Mouse (Mus musculus) forebrain, embryonic 15.5 days (tissue): Measurements from ENCODE around the gene Lrig1. TPM values are rescaled to one million over a fixed set of nuclear protein-coding genes. Genes with fewer than 3 reads are reported as not detected.

ENCODE experiments used
- ATAC-seq: fragments of 200-750 bp; cut with Nextera tagmentation; replicated peaks from 2 replicates; pipeline ENCODE4 v1.8.0; 2017; ENCODE audit warnings: mild to moderate bottlenecking, moderate TSS enrichment, moderate library complexity
- H3K27ac ChIP-seq: fragments of 300-500 bp; sonication (generic); replicated peaks from 2 replicates; pipeline ENCODE4 v1.5.1; 2015; ENCODE audit warnings: mild to moderate bottlenecking, inconsistent platforms
- H3K27me3 ChIP-seq: fragments of 300-500 bp; sonication (generic); 2 replicates; pipeline ENCODE4 v1.6.1; 2015; ENCODE audit warnings: inconsistent platforms
- H3K36me3 ChIP-seq: fragments of 300-500 bp; sonication (generic); 2 replicates; pipeline ENCODE4 v1.6.1; 2015; ENCODE audit warnings: mild to moderate bottlenecking, inconsistent platforms
- H3K4me1 ChIP-seq: fragments of 300-500 bp; sonication (generic); 2 replicates; pipeline ENCODE4 v1.6.1; 2015; ENCODE audit warnings: inconsistent platforms
- H3K4me2 ChIP-seq: fragments of 300-500 bp; sonication (generic); replicated peaks from 2 replicates; pipeline ENCODE4 v1.6.1; 2015; ENCODE audit warnings: mild to moderate bottlenecking, inconsistent platforms
- H3K4me3 ChIP-seq: fragments of 300-500 bp; sonication (generic); 2 replicates; pipeline ENCODE4 v1.5.1; 2015; ENCODE audit warnings: mild to moderate bottlenecking, inconsistent platforms
- H3K9ac ChIP-seq: fragments of 300-500 bp; sonication (generic); replicated peaks from 2 replicates; pipeline ENCODE4 v1.6.1; 2015; ENCODE audit warnings: mild to moderate bottlenecking, inconsistent platforms
- H3K9me3 ChIP-seq: fragments of 300-500 bp; sonication (generic); 2 replicates; pipeline ENCODE4 v1.6.1; 2016; ENCODE audit warnings: inconsistent platforms
- WGBS: fragments of 180-500 bp; shearing (Covaris S2); methylation state at CpG from one replicate; pipeline ENCODE4 v1.1.7; 2015; ENCODE audit warnings: mixed read lengths; 5-methylcytosine and 5-hydroxymethylcytosine counted together
- polyA plus RNA-seq: library from polyadenylated mRNA; unstranded; fragments of >200 nt; fragmentation: Nextera tagmentation; extraction: Ambion mirVana; gene quantifications from 2 replicates; pipeline ENCODE4 v1.2.1, GENCODE M21; 2015

Lrig1 gene
- polyA plus RNA-seq, 1 experiment from 2014 or later = 9.8 TPM

GRCm38 (mm10) chr6:94620801-94621301 is 79.1 kb downstream of the Lrig1 start:
- H3K4me1 ChIP-seq = 0 out of 2 replicates have a peak, but pooled peaks cover 5% of the 10 kb centered on the region
- H3K27ac ChIP-seq = no peak overlapping the region
- no peaks in the 10 kb centered on the region for H3K27me3 ChIP-seq
- no peak overlapping the region for H3K4me2 ChIP-seq
- no peak overlapping the region for H3K9ac ChIP-seq
- H3K9me3 ChIP-seq = no peaks in the 10 kb centered on the region
- WGBS = 80% methylated on average over 9 of the region's 9 CpGs
- no peak for ATAC-seq
- 0 out of 2 replicates have a peak, but pooled peaks cover 4% of the 10 kb centered on the region for H3K36me3 ChIP-seq
- no peak overlapping the region for H3K4me3 ChIP-seq

GRCm38 (mm10) chr6:94620287-94620686 is 79.7 kb downstream of the Lrig1 start:
- H3K36me3 ChIP-seq = 0 out of 2 replicates have a peak, but pooled peaks cover 4% of the 10 kb centered on the region
- no peak overlapping the region for H3K9ac ChIP-seq
- H3K4me2 ChIP-seq = no peak overlapping the region
- no peak overlapping the region for H3K27ac ChIP-seq
- WGBS = 55% methylated on average over 6 of the region's 6 CpGs
- no peaks in the 10 kb centered on the region for H3K27me3 ChIP-seq
- no peak overlapping the region for H3K4me3 ChIP-seq
- H3K9me3 ChIP-seq = no peaks in the 10 kb centered on the region
- ATAC-seq = no peak
- 0 out of 2 replicates have a peak, but pooled peaks cover 5% of the 10 kb centered on the region for H3K4me1 ChIP-seq

- H3K27ac ChIP-seq = no peak overlapping the region
- H3K36me3 ChIP-seq = 0 out of 2 replicates have a peak, but pooled peaks cover 4% of the 10 kb centered on the region
- no peak overlapping the region for H3K4me3 ChIP-seq
- H3K4me1 ChIP-seq = 0 out of 2 replicates have a peak, but pooled peaks cover 5% of the 10 kb centered on the region
- H3K27me3 ChIP-seq = no peaks in the 10 kb centered on the region
- WGBS = 88% methylated on average over 5 of the region's 5 CpGs
- H3K9ac ChIP-seq = no peak overlapping the region
- no peak overlapping the region for H3K4me2 ChIP-seq
- ATAC-seq = no peak
- no peaks in the 10 kb centered on the region for H3K9me3 ChIP-seq
Measured at GRCm38 (mm10) chr6:94618671-94619070, 81.3 kb downstream of the Lrig1 start.

- no peak overlapping the region for H3K27ac ChIP-seq
- WGBS = 88% methylated on average over 4 of the region's 4 CpGs
- no peak for ATAC-seq
- H3K9ac ChIP-seq = no peak overlapping the region
- H3K36me3 ChIP-seq = peaks cover 7% of the 10 kb centered on the region; the same call in 1 of the 2 replicates
- H3K4me1 ChIP-seq = 0 out of 2 replicates have a peak, but pooled peaks cover 5% of the 10 kb centered on the region
- H3K4me3 ChIP-seq = no peak overlapping the region
- H3K27me3 ChIP-seq = no peaks in the 10 kb centered on the region
- H3K4me2 ChIP-seq = no peak overlapping the region
- no peaks in the 10 kb centered on the region for H3K9me3 ChIP-seq
Measured at GRCm38 (mm10) chr6:94615936-94616335, 84.0 kb downstream of the Lrig1 start.

GRCm38 (mm10) chr6:94614346-94614745 is 85.6 kb downstream of the Lrig1 start:
- Histone ChIP-seq H3K4me2 (no peak overlapping the region), H3K4me1 (0 out of 2 replicates have a peak, but pooled peaks cover 5% of the 10 kb centered on the region), H3K36me3 (peaks cover 13% of the 10 kb centered on the region; the same call in 1 of the 2 replicates), H3K27me3 (no peaks in the 10 kb centered on the region), H3K9ac (no peak overlapping the region), H3K27ac (no peak overlapping the region), H3K4me3 (no peak overlapping the region), H3K9me3 (no peaks in the 10 kb centered on the region)
- 90% methylated on average over 6 of the region's 6 CpGs for WGBS
- ATAC-seq = no peak

- H3K4me3 ChIP-seq = no peak overlapping the region
- no peak overlapping the region for H3K4me2 ChIP-seq
- 72% methylated on average over 6 of the region's 6 CpGs for WGBS
- no peak for ATAC-seq
- H3K27me3 ChIP-seq = no peaks in the 10 kb centered on the region
- H3K9me3 ChIP-seq = no peaks in the 10 kb centered on the region
- H3K27ac ChIP-seq = no peak overlapping the region
- H3K9ac ChIP-seq = no peak overlapping the region
- 0 out of 2 replicates have a peak, but pooled peaks cover 5% of the 10 kb centered on the region for H3K4me1 ChIP-seq
- H3K36me3 ChIP-seq = peaks cover 18% of the 10 kb centered on the region; the same call in 1 of the 2 replicates
Measured at GRCm38 (mm10) chr6:94613235-94613895, 86.6 kb downstream of the Lrig1 start.

GRCm38 (mm10) chr6:94604546-94604945 is 95.4 kb downstream of the Lrig1 start:
- peaks cover 14% of the 10 kb centered on the region for H3K36me3 ChIP-seq

GRCm38 (mm10) chr6:94604072-94604471 is 95.9 kb downstream of the Lrig1 start:
- H3K4me1 ChIP-seq = no peaks in the 10 kb centered on the region
- ATAC-seq = no peak
- no peaks in the 10 kb centered on the region for H3K27me3 ChIP-seq
- no peaks in the 10 kb centered on the region for H3K9me3 ChIP-seq
- no peak overlapping the region for H3K27ac ChIP-seq
- no peak overlapping the region for H3K4me3 ChIP-seq
- H3K36me3 ChIP-seq = peaks cover 14% of the 10 kb centered on the region
- WGBS = 37% methylated on average over 3 of the region's 3 CpGs
- no peak overlapping the region for H3K9ac ChIP-seq
- H3K4me2 ChIP-seq = no peak overlapping the region

More at GRCm38 (mm10) chr6:94604546-94604945, 95.4 kb downstream of the Lrig1 start:
- Histone ChIP-seq H3K4me1 (no peaks in the 10 kb centered on the region), H3K27me3 (no peaks in the 10 kb centered on the region), H3K4me2 (no peak overlapping the region), H3K9me3 (no peaks in the 10 kb centered on the region), H3K9ac (no peak overlapping the region), H3K27ac (no peak overlapping the region), H3K4me3 (no peak overlapping the region)
- WGBS = 88% methylated on average over 2 of the region's 2 CpGs
- ATAC-seq = no peak

- Histone ChIP-seq H3K4me3 (no peak overlapping the region), H3K27me3 (no peaks in the 10 kb centered on the region), H3K4me1 (no peaks in the 10 kb centered on the region), H3K36me3 (peaks cover 8% of the 10 kb centered on the region), H3K27ac (no peak overlapping the region), H3K4me2 (no peak overlapping the region), H3K9me3 (no peaks in the 10 kb centered on the region), H3K9ac (no peak overlapping the region)
- 78% methylated on average over 5 of the region's 5 CpGs for WGBS
- no peak for ATAC-seq
Measured at GRCm38 (mm10) chr6:94601811-94602210, 98.1 kb downstream of the Lrig1 start.

- Histone ChIP-seq H3K4me1 (no peaks in the 10 kb centered on the region), H3K4me2 (no peak overlapping the region), H3K27ac (no peak overlapping the region), H3K4me3 (no peak overlapping the region), H3K9ac (no peak overlapping the region), H3K27me3 (no peaks in the 10 kb centered on the region), H3K9me3 (no peaks in the 10 kb centered on the region), H3K36me3 (peaks cover 8% of the 10 kb centered on the region)
- no peak for ATAC-seq
- WGBS = 86% methylated on average over 5 of the region's 5 CpGs
Measured at GRCm38 (mm10) chr6:94601101-94601500, 98.9 kb downstream of the Lrig1 start.

GRCm38 (mm10) chr6:94599016-94599415 is 100.9 kb downstream of the Lrig1 start:
- no peak overlapping the region for H3K4me2 ChIP-seq
- no peak overlapping the region for H3K9ac ChIP-seq
- H3K4me1 ChIP-seq = peaks cover 14% of the 10 kb centered on the region
- no peak overlapping the region for H3K4me3 ChIP-seq
- WGBS = 90% methylated on average over 13 of the region's 13 CpGs
- no peaks in the 10 kb centered on the region for H3K36me3 ChIP-seq
- H3K9me3 ChIP-seq = no peaks in the 10 kb centered on the region
- ATAC-seq = no peak
- H3K27ac ChIP-seq = no peak overlapping the region
- H3K27me3 ChIP-seq = no peaks in the 10 kb centered on the region

- Histone ChIP-seq H3K4me3 (no peak overlapping the region), H3K4me1 (peaks cover 17% of the 10 kb centered on the region), H3K27ac (no peak overlapping the region), H3K4me2 (no peak overlapping the region), H3K27me3 (no peaks in the 10 kb centered on the region), H3K9me3 (no peaks in the 10 kb centered on the region), H3K9ac (no peak overlapping the region), H3K36me3 (no peaks in the 10 kb centered on the region)
- 90% methylated on average over 12 of the region's 12 CpGs for WGBS
- no peak for ATAC-seq
Measured at GRCm38 (mm10) chr6:94598421-94598820, 101.5 kb downstream of the Lrig1 start.
